Mouse (Mus musculus): ENCODE data around the gene Elf2. TPM values are rescaled to one million over a fixed set of nuclear protein-coding genes. Genes with fewer than 3 reads are reported as not detected.
A peak's percentile ranks its signal among the peaks of the same experiment; 100 is the strongest.

The Elf2 gene
- total and polyA plus RNA-seq, 3 experiments, result 38.0 to 53.3 (median 46.5) TPM

DNA sequence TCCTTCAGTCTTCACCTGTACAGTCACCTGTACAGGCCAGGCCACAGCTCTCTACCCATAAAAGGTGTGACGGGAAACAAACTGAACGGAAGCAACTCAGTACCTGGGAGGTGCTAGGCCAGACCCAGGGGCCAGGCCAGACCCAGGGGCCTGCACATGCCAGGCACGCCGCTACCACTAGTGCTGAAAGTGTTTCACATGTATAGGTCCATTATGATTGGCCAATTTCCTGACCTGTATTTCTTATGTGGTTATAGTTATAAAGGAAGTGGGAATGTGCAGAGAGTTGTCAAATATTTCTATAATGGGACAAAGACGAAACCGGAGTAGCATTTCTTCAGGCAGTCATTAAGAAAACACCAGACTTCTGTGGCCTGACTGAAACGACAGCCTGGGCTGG is 85.7 kb downstream of the Elf2 start:
- H3K79me2 ChIP-seq (ENCODE audit: control insufficient read depth, insufficient read depth, low read length, poor library complexity), result no peaks in the 10 kb centered on the region
- H3K4me3 ChIP-seq (ENCODE audit: control insufficient read depth in 1 of 2, insufficient read depth in 1 of 2, low read depth in 2 of 2, low read length in 2 of 2), result no peak overlapping the region
- no peak overlapping the region for H3K9ac ChIP-seq (ENCODE audit: control insufficient read depth, low read depth, low read length, poor library complexity, severe bottlenecking)
- no peak for DNase-seq (ENCODE audit: low read depth, low spot score)
- H3K9me3 ChIP-seq (replicated peaks; ENCODE audit: insufficient read depth, low read length), result no peaks in the 10 kb centered on the region
- H3K27me3 ChIP-seq (ENCODE audit: control insufficient read depth in 1 of 2, insufficient read depth in 2 of 2, low read length in 2 of 2), result no peaks in the 10 kb centered on the region
- no peak for TF ChIP-seq TCF12 (IDR thresholded peaks at IDR 0.05; ENCODE audit: low read depth, low read length)
- peaks cover 0 to 37% of the 10 kb centered on the region in 2 experiments; a peak in 2 of 4 replicates for H3K36me3 ChIP-seq (ENCODE audit: control insufficient read depth in 1 of 2, insufficient read depth in 2 of 2, low read length in 2 of 2)
- H3K4me1 ChIP-seq (ENCODE audit: control insufficient read depth in 1 of 2, insufficient read depth in 2 of 2, low read length in 2 of 2), result no peaks in the 10 kb centered on the region
- no peak overlapping the region for H3K27ac ChIP-seq (ENCODE audit: control insufficient read depth, low read depth, low read length)

GRCm38 (mm10) chr3:51252689-51253402 is 87.6 kb downstream of the Elf2 start:
- H3K27ac ChIP-seq (ENCODE audit: control insufficient read depth, low read depth, low read length), result no peak overlapping the region
- no peak for DNase-seq (ENCODE audit: low read depth, low spot score)
- H3K4me1 ChIP-seq (ENCODE audit: control insufficient read depth in 1 of 2, insufficient read depth in 2 of 2, low read length in 2 of 2), result no peaks in the 10 kb centered on the region
- no peak overlapping the region for H3K9ac ChIP-seq (ENCODE audit: control insufficient read depth, low read depth, low read length, poor library complexity, severe bottlenecking)
- TF ChIP-seq EP300 (IDR thresholded peaks at IDR 0.05; ENCODE audit: low read depth in 1 of 2, low read length in 2 of 2) (no peak), CHD1 (IDR thresholded peaks at IDR 0.05; ENCODE audit: low read depth, low read length) (no peak), RCOR1 (IDR thresholded peaks at IDR 0.05; ENCODE audit: low read depth, low read length) (no peak), GABPA (IDR thresholded peaks at IDR 0.05; ENCODE audit: low read depth, low read length) (no peak), E2F4 (IDR thresholded peaks at IDR 0.05; ENCODE audit: borderline replicate concordance, low read depth, low read length) (no peak), MXI1 (IDR thresholded peaks at IDR 0.05; ENCODE audit: low read depth, low read length) (no peak), MYC (IDR thresholded peaks at IDR 0.05; ENCODE audit: low read depth, low read length) (no peak), TCF12 (IDR thresholded peaks at IDR 0.05; ENCODE audit: low read depth, low read length) (no peak), USF2 (IDR thresholded peaks at IDR 0.05; ENCODE audit: borderline replicate concordance in 1 of 2, insufficient read depth in 1 of 2, low read depth in 1 of 2, low read length in 2 of 2) (no peak)
- H3K27me3 ChIP-seq (ENCODE audit: control insufficient read depth in 1 of 2, insufficient read depth in 2 of 2, low read length in 2 of 2), result no peaks in the 10 kb centered on the region
- no peaks in the 10 kb centered on the region for H3K79me2 ChIP-seq (ENCODE audit: control insufficient read depth, insufficient read depth, low read length, poor library complexity)
- no peaks in the 10 kb centered on the region for H3K9me3 ChIP-seq (replicated peaks; ENCODE audit: insufficient read depth, low read length)
- peaks cover 0 to 25% of the 10 kb centered on the region in 2 experiments; a peak in 2 of 4 replicates for H3K36me3 ChIP-seq (ENCODE audit: control insufficient read depth in 1 of 2, insufficient read depth in 2 of 2, low read length in 2 of 2)
- H3K4me3 ChIP-seq (ENCODE audit: control insufficient read depth in 1 of 2, insufficient read depth in 1 of 2, low read depth in 2 of 2, low read length in 2 of 2), result no peak overlapping the region

DNA sequence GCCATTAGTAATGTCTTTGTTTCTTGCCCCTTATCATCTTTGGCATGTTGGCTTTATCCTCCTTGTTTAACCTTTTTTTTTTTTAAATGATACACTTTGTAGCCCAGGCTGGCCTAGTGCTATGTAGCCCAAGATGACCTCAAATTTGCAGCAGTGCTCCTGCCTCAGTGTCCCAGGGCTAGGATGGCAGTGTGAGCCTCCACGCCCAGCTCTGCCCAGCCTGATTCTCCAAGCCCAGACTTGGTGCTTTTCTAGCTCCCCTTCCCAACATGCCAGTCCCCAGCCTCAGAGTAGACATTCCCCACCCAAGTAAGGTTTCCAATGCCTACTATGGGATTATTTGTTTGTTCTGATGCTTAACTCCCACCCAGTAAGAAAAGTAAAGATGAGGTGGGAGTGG is 88.2 kb downstream of the Elf2 start:
- no peak for DNase-seq (ENCODE audit: low read depth, low spot score)
- no peaks in the 10 kb centered on the region for H3K4me1 ChIP-seq (ENCODE audit: control insufficient read depth in 1 of 2, insufficient read depth in 2 of 2, low read length in 2 of 2)
- 0 out of 2 replicates have a peak, but pooled peaks have one; percentile 26 for TF ChIP-seq ZNF384 (IDR thresholded peaks at IDR 0.05; ENCODE audit: low read depth, low read length)
- TF ChIP-seq TCF12 (IDR thresholded peaks at IDR 0.05; ENCODE audit: low read depth, low read length), result no peak

More for the DNA sequence above, 88.2 kb downstream of the Elf2 start:
- H3K79me2 ChIP-seq (ENCODE audit: control insufficient read depth, insufficient read depth, low read length, poor library complexity), result no peaks in the 10 kb centered on the region
- H3K9me3 ChIP-seq (replicated peaks; ENCODE audit: insufficient read depth, low read length), result no peaks in the 10 kb centered on the region
- no peak overlapping the region for H3K9ac ChIP-seq (ENCODE audit: control insufficient read depth, low read depth, low read length, poor library complexity, severe bottlenecking)
- H3K27me3 ChIP-seq (ENCODE audit: control insufficient read depth in 1 of 2, insufficient read depth in 2 of 2, low read length in 2 of 2), result no peaks in the 10 kb centered on the region
- peaks cover 0 to 22% of the 10 kb centered on the region in 2 experiments; a peak in 2 of 4 replicates for H3K36me3 ChIP-seq (ENCODE audit: control insufficient read depth in 1 of 2, insufficient read depth in 2 of 2, low read length in 2 of 2)
- no peak overlapping the region for H3K27ac ChIP-seq (ENCODE audit: control insufficient read depth, low read depth, low read length)
- no peak overlapping the region for H3K4me3 ChIP-seq (ENCODE audit: control insufficient read depth in 1 of 2, insufficient read depth in 1 of 2, low read depth in 2 of 2, low read length in 2 of 2)
